Mouse (Mus musculus): ENCODE measurements around the gene Adam12.

DNA sequence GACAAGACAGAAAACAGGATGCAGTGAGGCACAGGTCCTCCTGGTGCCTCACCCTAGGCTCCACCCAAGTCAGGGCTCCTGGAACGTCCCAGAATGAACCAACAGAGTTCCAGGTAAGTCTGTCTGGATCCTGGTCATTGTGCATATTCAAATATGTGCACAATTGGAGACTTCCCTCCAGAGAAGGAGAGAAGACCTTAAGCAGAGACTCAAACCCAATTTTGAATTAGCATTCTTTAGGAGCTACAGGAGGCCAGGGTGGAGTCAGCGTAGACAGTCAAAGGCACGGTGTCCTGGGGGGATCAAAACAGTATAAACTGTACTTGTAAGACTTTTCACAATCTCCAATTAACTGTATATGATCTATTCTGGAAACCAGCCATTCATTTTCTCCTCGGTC, 40.5 kb upstream of the Adam12 start:
- no peak for TF ChIP-seq CTCF (IDR thresholded peaks at IDR 0.05; ENCODE audit: extremely low read depth, insufficient read depth, low read length)
- no peak for TF ChIP-seq POLR2A (IDR thresholded peaks at IDR 0.05; ENCODE audit: extremely low read depth, insufficient read depth, low read length)

All from cortical plate, adult 2 months (tissue).